Mouse (Mus musculus) CH12.LX (cell line): ENCODE data around the gene Coq2. TPM values are rescaled to one million over a fixed set of nuclear protein-coding genes. Genes with fewer than 3 reads are reported as not detected.

Source experiments
- DNase-seq: peaks from one replicate; pipeline ENCODE4 v3.0.0-alpha.2; 2013; ENCODE audit errors: extremely low read depth
- H3K27ac ChIP-seq: 2 replicates; pipeline ENCODE4 v1.5.1; 2012; ENCODE audit warnings: low read depth, mild to moderate bottlenecking, control low read depth, moderate library complexity; ENCODE audit not compliant: insufficient read depth
- H3K27me3 ChIP-seq: replicated peaks from 2 replicates; pipeline ENCODE3; 2012; ENCODE audit warnings: inconsistent platforms
- H3K36me3 ChIP-seq, 2 experiments: replicated peaks in 1 of 2; 2 replicates each; pipeline versions ENCODE3 to v1.6.1; 2012; ENCODE audit warnings: inconsistent platforms in 1 of 2, low read length in 1 of 2, mild to moderate bottlenecking in 1 of 2, mixed read lengths in 1 of 2, moderate library complexity in 1 of 2; ENCODE audit not compliant: control insufficient read depth in 1 of 2, insufficient read depth in 1 of 2
- H3K4me1 ChIP-seq, 2 experiments: 2 replicates each; pipeline ENCODE4 v1.6.1; 2012; ENCODE audit warnings: inconsistent platforms in 1 of 2, moderate library complexity in 1 of 2; ENCODE audit not compliant: insufficient read depth in 2 of 2, control insufficient read depth in 1 of 2
- H3K4me2 ChIP-seq: 2 replicates; pipeline ENCODE4 v1.6.1; 2012; ENCODE audit warnings: low read depth, mild to moderate bottlenecking, control low read depth; ENCODE audit not compliant: poor library complexity, insufficient read depth, severe bottlenecking
- H3K4me3 ChIP-seq, 3 experiments: fragments of 150-350 bp in 1 of 3; sonication (generic) in 1 of 3; replicated peaks in 1 of 3; 2 replicates each; pipeline versions ENCODE3 to v1.5.1; 2011 to 2012; ENCODE audit warnings: low read depth in 2 of 3, low read length in 2 of 3, mild to moderate bottlenecking in 2 of 3, moderate library complexity in 2 of 3, control low read depth in 1 of 3, improper control_type of control experiment in 1 of 3, inconsistent platforms in 1 of 3, mixed read lengths in 1 of 3; ENCODE audit not compliant: poor library complexity in 1 of 3
- H3K79me2 ChIP-seq: replicated peaks from 2 replicates; pipeline ENCODE4 v1.6.1; 2012; ENCODE audit warnings: mild to moderate bottlenecking, moderate library complexity; ENCODE audit not compliant: control insufficient read depth, poor library complexity, insufficient read depth, severe bottlenecking; ENCODE audit errors: extremely low read depth
- H3K9ac ChIP-seq: 2 replicates; pipeline ENCODE4 v1.6.1; 2012; ENCODE audit warnings: low read depth, mild to moderate bottlenecking, control low read depth, moderate library complexity; ENCODE audit not compliant: insufficient read depth
- H3K9me3 ChIP-seq: replicated peaks from 2 replicates; pipeline ENCODE3; 2012; ENCODE audit warnings: low read length, inconsistent platforms, mixed read lengths
- CHD1 ChIP-seq: IDR thresholded peaks from 2 replicates; pipeline ENCODE4 v1.6.1; 2012; ENCODE audit warnings: low read depth, low read length, improper control_type of control experiment, inconsistent platforms
- CTCF ChIP-seq, 2 experiments: IDR thresholded peaks in 1 of 2; conservative IDR thresholded peaks in 1 of 2; 2 replicates each; pipeline ENCODE4 v1.5.1; 2011 to 2012; ENCODE audit warnings: low read depth in 2 of 2, low read length in 2 of 2, improper control_type of control experiment in 1 of 2, inconsistent platforms in 1 of 2, mild to moderate bottlenecking in 1 of 2, moderate library complexity in 1 of 2
- E2F4 ChIP-seq: IDR thresholded peaks from 2 replicates; pipeline ENCODE4 v1.6.1; 2011; ENCODE audit warnings: low read depth, low read length, improper control_type of control experiment; ENCODE audit not compliant: insufficient replicate concordance
- MAFK ChIP-seq: IDR thresholded peaks from 2 replicates; pipeline ENCODE4 v1.6.1; 2011; ENCODE audit warnings: low read length, improper control_type of control experiment; ENCODE audit not compliant: insufficient replicate concordance
- MXI1 ChIP-seq: IDR thresholded peaks from 2 replicates; pipeline ENCODE4 v1.6.1; 2011; ENCODE audit warnings: mild to moderate bottlenecking, low read depth, low read length, improper control_type of control experiment
- NELFE ChIP-seq: IDR thresholded peaks from 2 replicates; pipeline ENCODE4 v1.6.1; 2011; ENCODE audit warnings: low read depth, low read length, improper control_type of control experiment
- NRF1 ChIP-seq: IDR thresholded peaks from 2 replicates; pipeline ENCODE4 v1.6.1; 2014; ENCODE audit warnings: low read depth, mild to moderate bottlenecking, inconsistent platforms, low read length, improper control_type of control experiment, moderate library complexity
- POLR2AphosphoS2 ChIP-seq: IDR thresholded peaks from 2 replicates; pipeline ENCODE4 v1.6.1; 2011; ENCODE audit warnings: low read depth, low read length, improper control_type of control experiment
- RAD21 ChIP-seq: IDR thresholded peaks from 2 replicates; pipeline ENCODE4 v1.6.1; 2011; ENCODE audit warnings: low read depth, mild to moderate bottlenecking, low read length, improper control_type of control experiment, moderate library complexity
- RCOR1 ChIP-seq: conservative IDR thresholded peaks from 2 replicates; pipeline ENCODE4 v1.6.1; 2012; ENCODE audit warnings: low read depth, mild to moderate bottlenecking, inconsistent platforms, low read length, improper control_type of control experiment
- SIN3A ChIP-seq: IDR thresholded peaks from 2 replicates; pipeline ENCODE4 v1.6.1; 2012; ENCODE audit warnings: low read length, improper control_type of control experiment, inconsistent platforms
- SMC3 ChIP-seq: IDR thresholded peaks from 2 replicates; pipeline ENCODE4 v1.6.1; 2011; ENCODE audit warnings: low read depth, low read length, improper control_type of control experiment
- dilution Hi-C: fragments of 300-500 bp; cut with MboI; formaldehyde crosslinking; loops from 2 replicates; pipeline ENCODE4 v1.14.3; 2020; ENCODE audit warnings: low sequenced_read_pairs; ENCODE audit not compliant: extremely low pct_unique_long_range_greater_than_20kb, extremely low pct_ligation_motif_present
- in situ Hi-C: fragments of 300-500 bp; cut with MboI; formaldehyde crosslinking; loops from 3 replicates; pipeline ENCODE4 v1.14.3; 2019; ENCODE audit warnings: low sequenced_read_pairs, low pct_ligation_motif_present, low pct_unique_long_range_greater_than_20kb, mixed read lengths
- polyA plus RNA-seq: library from polyadenylated mRNA; unstranded; fragments of >175 nt; gene quantifications from 2 replicates; pipeline ENCODE4 v1.2.1, GENCODE M21; 2012; ENCODE audit warnings: low read depth; ENCODE audit not compliant: insufficient read length
- total RNA-seq, 2 experiments: library from RNA; depleted of rRNA; stranded (reverse); fragments of 300-350 nt in 1 of 2; fragments of >200 nt in 1 of 2; gene quantifications; 2 replicates each; pipeline ENCODE4 v1.2.3; 2012 to 2014

The Coq2 gene
- total and polyA plus RNA-seq, 3 experiments, result 49.1 to 56.5 (median 50.1) TPM

DNA sequence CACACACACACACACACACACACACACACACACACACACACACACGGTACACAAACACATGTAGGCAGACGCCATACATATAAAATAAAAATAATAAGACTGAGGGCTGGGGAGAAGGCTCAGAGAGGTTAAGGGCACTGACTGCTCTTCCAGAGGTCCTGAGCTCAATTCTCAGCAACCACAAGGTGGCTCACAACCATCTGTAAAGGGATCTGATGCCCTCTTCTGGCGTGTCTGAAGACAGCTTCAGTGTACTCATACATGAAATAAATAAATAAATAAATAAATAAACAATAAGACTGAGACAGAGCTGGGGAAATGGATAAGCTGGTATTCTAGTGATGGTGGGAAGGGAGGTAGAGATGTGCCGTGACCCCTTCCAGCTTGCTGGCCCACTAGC, 10.7 kb upstream of the Coq2 start:
- no peaks in the 10 kb centered on the region for H3K27me3 ChIP-seq
- in situ Hi-C loops, result loop anchor here (10.0 kb wide), 1 partner anchor 109 kb away; the partner anchor contains the start of genes Helq and Mrps18c

DNA sequence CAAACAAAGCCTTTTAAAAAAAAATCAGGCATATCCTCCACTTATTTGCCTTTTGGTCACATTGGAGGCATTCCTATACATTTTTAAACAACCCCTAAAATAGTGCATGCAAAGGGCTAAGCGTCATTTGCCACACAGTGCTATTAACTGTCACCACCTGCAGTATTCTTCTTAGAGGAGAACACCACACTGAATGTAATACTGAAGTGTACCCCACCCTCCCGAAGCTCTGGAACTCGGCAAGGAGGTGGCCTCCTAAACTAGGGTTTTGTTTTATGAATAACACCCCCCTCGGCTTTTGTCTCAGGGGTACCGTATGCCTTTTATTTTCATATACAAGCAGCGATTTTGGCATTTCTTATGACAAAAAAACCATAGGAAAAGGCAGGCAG, 5.6 kb upstream of the Coq2 start:
- peak overlapping the region; percentile 16; the same call in 1 of the 2 replicates for H3K27ac ChIP-seq
- H3K36me3 ChIP-seq, result peaks cover 0 to 2% of the 10 kb centered on the region in 2 experiments
- DNase-seq, result no peak
- H3K4me3 ChIP-seq, result peak overlapping the region in 1 of 3 experiments; percentile 53
- peaks cover 3% of the 10 kb centered on the region for H3K9me3 ChIP-seq
- peak overlapping the region; percentile 79 for H3K4me2 ChIP-seq
- no peaks in the 10 kb centered on the region for H3K79me2 ChIP-seq
- in situ Hi-C loops, result loop anchor here (5.0 to 10.0 kb wide), 2 partner anchors 52 to 114 kb away; partner anchors contain the start of genes Helq and Mrps18c
- dilution Hi-C loops, result no loop called here
- TF ChIP-seq CHD1 (peak; percentile 78; the same call in 1 of the 2 replicates), SIN3A (peak; percentile 43; the same call in 1 of the 2 replicates), RAD21 (no peak; the same call in 1 of the 2 replicates), RCOR1 (0 out of 2 replicates have a peak, but pooled peaks have one; percentile 0), MXI1 (peak; percentile 75; the same call in 1 of the 2 replicates), E2F4 (no peak), NRF1 (no peak)
- H3K4me1 ChIP-seq, result peaks cover 10 to 46% of the 10 kb centered on the region in 2 experiments
- H3K9ac ChIP-seq, result 0 out of 2 replicates have a peak overlapping the region, but pooled peaks have one; percentile 13
- no peaks in the 10 kb centered on the region for H3K27me3 ChIP-seq

More for the DNA sequence above, 10.7 kb upstream of the Coq2 start:
- no peak for DNase-seq
- Histone ChIP-seq H3K4me2 (no peak overlapping the region), H3K4me3 (no peak overlapping the region), H3K4me1 (peaks cover 0 to 31% of the 10 kb centered on the region in 2 experiments; a peak in 3 of 4 replicates), H3K9ac (no peak overlapping the region), H3K36me3 (peaks cover 0 to 2% of the 10 kb centered on the region in 2 experiments), H3K27ac (no peak overlapping the region), H3K9me3 (peaks cover 3% of the 10 kb centered on the region)
- dilution Hi-C loops, result no loop called here
- TF ChIP-seq MAFK (no peak), SMC3 (peak; percentile 27), CTCF (conservative IDR thresholded peaks at IDR 0.05 in 1 of 2, IDR thresholded peaks at IDR 0.05 in 1 of 2; ENCODE audit: low read depth in 2 of 2, low read length in 2 of 2) (peak in 1 of 2 experiments; percentile 65; a peak in 2 of 4 replicates), NELFE (no peak), POLR2AphosphoS2 (no peak)
- TF ChIP-seq, all 38 proteins: peak for 2
- H3K79me2 ChIP-seq, result no peaks in the 10 kb centered on the region
